Mouse (Mus musculus) cerebellum, adult 2 months (tissue): ENCODE measurements around the gene H3f3b. TPM values are rescaled to one million over a fixed set of nuclear protein-coding genes. Genes with fewer than 3 reads are reported as not detected.

Experiments
- DNase-seq, 2 experiments: peaks; one replicate each; pipeline ENCODE4 v3.0.0; 2021
- H3K27ac ChIP-seq: fragments of 200-500 bp; 2 replicates; pipeline ENCODE4 v1.5.1; 2012; ENCODE audit warnings: low read length, control low read depth, inconsistent platforms; ENCODE audit not compliant: insufficient read depth
- H3K27me3 ChIP-seq: fragments of 200-500 bp; 2 replicates; pipeline ENCODE4 v1.6.1; 2012; ENCODE audit warnings: inconsistent platforms, mild to moderate bottlenecking, low read length, moderate library complexity; ENCODE audit not compliant: control insufficient read depth, insufficient read depth
- H3K4me1 ChIP-seq: fragments of 200-500 bp; 2 replicates; pipeline ENCODE4 v1.6.1; 2011; ENCODE audit warnings: low read length; ENCODE audit not compliant: control insufficient read depth, insufficient read depth
- H3K4me3 ChIP-seq: fragments of 200-500 bp; replicated peaks from 2 replicates; pipeline ENCODE3; 2011; ENCODE audit warnings: mild to moderate bottlenecking, low read depth, low read length, control low read depth; ENCODE audit not compliant: insufficient read depth
- CTCF ChIP-seq: fragments of 200-500 bp; IDR thresholded peaks from 2 replicates; pipeline ENCODE4 v1.5.1; 2011; ENCODE audit warnings: low read depth, mild to moderate bottlenecking, control low read depth, low read length, moderate library complexity, borderline replicate concordance; ENCODE audit not compliant: insufficient read depth
- POLR2A ChIP-seq: fragments of 200-500 bp; IDR thresholded peaks from 2 replicates; pipeline ENCODE4 v1.6.1; 2011; ENCODE audit warnings: low read length, control low read depth, borderline replicate concordance; ENCODE audit not compliant: insufficient read depth
- WGBS: fragments of 180-500 bp; shearing (Covaris S2); methylation state at CpG from one replicate; pipeline ENCODE4 v1.1.7; 2018; 5-methylcytosine and 5-hydroxymethylcytosine counted together
- polyA plus RNA-seq: library from polyadenylated mRNA; depleted of rRNA; stranded (reverse); fragments of >200 nt; gene quantifications from 2 replicates; pipeline ENCODE4 v1.2.3, GENCODE M21; 2012

The H3f3b gene
- polyA plus RNA-seq, 1 experiment = 456 TPM

DNA sequence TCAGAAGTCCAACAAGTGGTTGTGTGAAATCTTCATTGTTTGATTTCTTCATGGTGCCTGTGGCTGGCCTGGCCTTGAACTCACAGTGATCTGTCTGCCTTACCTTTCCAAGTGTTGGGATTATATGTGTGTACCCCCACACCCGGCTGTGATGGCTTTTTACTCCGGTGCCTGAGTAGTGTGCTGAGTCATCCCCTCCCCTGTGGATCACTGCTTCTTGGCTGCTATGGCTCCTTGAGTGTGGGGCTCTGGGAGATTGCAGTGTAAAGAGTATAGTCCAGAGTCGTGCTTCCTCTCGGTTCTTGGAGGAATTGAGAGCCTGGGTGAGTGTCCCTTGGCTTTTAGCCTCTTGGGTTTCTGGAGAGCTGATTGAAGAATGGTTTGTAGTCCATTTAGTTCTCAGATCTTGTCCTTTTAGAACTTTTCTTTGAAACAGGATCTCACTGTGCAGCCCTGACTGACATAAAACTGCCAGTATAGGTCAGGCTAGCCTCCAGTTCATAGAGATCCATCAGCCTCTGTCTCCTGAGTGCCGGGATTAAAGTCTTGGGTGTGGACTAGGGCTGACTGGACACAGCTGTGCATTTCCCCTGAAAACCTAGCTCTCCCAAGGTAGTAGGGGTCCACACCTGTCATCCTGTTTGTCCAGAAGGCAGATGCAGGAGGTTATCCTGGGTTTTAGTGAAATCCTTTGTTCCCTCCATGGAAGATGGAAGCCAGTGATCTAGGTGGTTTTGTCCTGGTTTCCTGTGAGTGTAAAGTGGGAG lies 14.8 kb upstream of the H3f3b start:
- 78% methylated on average over 5 of the region's 5 CpGs for WGBS
- TF ChIP-seq CTCF = no peak
- TF ChIP-seq POLR2A = no peak

DNA sequence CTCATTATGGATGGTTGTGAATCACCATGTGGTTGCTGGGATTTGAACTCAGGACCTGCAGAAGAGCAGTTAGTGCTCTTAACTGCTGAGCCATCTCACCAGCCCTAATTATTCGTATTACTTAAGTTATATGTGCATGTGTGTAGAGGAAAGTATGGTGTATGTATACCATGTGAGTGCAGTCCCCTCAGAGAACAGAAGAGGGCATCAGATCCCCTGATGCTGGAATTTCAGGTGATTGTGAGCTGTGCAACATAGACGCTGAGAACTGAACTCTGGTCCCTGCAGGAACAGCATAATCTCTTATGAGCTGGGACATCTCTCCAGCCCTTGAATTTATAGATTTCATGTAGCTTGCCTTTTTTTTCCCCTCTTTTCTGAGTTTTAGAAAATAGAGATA lies 14.1 kb upstream of the H3f3b start:
- TF ChIP-seq POLR2A (no peak), CTCF (no peak)
- H3K4me3 ChIP-seq = no peak overlapping the region
- no peak for DNase-seq
- H3K4me1 ChIP-seq = peaks cover 11% of the 10 kb centered on the region
- no peak overlapping the region for H3K27ac ChIP-seq
- WGBS = 97% methylated on average over 2 of the region's 2 CpGs
- H3K27me3 ChIP-seq = no peaks in the 10 kb centered on the region

More for the DNA sequence above, 14.8 kb upstream of the H3f3b start:
- no peak for DNase-seq
- H3K27me3 ChIP-seq = no peaks in the 10 kb centered on the region
- H3K4me3 ChIP-seq = no peak overlapping the region
- no peak overlapping the region for H3K27ac ChIP-seq
- H3K4me1 ChIP-seq = peaks cover 11% of the 10 kb centered on the region

DNA sequence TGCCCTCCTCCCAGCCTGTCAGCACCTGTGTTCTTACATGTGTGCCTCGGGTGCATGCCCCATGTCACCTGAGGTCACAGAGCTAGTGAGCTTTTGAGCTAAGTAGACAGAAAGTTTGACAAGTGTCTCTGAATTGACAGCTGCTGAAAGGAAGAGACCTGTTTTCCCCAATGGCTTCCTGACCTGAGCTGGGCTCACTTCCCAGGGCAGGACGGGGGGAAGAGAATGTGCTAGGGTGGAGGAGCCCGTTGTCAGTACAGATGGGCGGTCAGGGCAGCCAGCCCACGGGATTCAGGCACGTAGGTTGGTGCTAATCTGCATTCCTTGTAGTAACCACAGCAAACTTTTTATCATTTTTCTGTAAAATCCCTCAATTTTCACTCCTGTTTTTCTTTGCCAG lies 12.8 kb upstream of the H3f3b start:
- H3K27me3 ChIP-seq = no peaks in the 10 kb centered on the region
- peaks cover 11% of the 10 kb centered on the region for H3K4me1 ChIP-seq
- no peak for TF ChIP-seq POLR2A
- H3K27ac ChIP-seq = no peak overlapping the region
- 18% methylated on average over 6 of the region's 6 CpGs for WGBS
- no peak overlapping the region for H3K4me3 ChIP-seq
- peak; percentile 51 to 60 for DNase-seq

DNA sequence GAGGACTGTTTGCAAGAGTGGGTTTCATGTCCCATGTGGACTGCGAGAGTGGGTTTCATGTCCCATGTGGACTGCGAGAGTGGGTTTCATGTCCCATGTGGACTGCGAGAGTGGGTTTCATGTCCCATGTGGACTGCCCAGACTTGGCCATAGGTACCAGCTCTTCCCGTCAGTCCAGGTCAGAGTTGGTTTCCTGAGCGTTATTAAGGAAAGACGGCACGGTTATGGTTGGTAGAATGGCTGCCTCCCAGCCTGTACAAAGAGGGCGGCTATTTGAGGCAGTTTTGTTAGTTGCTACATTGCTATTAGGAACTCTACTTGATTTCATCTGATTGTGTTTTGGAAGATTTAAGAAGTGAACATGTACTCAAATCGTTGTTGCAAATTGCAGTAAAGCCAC lies 10.1 kb upstream of the H3f3b start:
- 89% methylated on average over 9 of the region's 9 CpGs for WGBS

DNA sequence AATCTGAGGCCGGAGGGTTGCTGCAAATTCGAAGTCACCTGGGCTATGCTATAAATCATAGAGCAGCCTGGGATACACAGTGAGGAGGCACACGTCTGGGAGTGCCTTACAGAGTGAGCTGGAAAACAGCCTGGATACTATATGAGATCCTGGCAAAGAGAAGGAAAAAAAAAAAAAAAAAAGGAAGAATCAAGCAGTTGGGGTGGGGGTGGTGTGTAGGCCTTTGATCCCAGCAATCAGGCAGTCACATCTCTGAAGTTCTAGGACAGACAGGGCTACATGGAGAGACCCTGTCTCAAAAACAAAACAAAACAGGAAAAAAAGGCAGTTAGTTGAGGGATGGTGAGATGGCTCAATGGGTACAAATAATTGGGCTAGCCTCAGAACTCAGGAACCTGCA lies 8.9 kb upstream of the H3f3b start:
- Histone ChIP-seq H3K27ac (no peak overlapping the region), H3K27me3 (no peaks in the 10 kb centered on the region), H3K4me1 (peaks cover 21% of the 10 kb centered on the region), H3K4me3 (no peak overlapping the region)
- no peak for TF ChIP-seq POLR2A
- TF ChIP-seq CTCF = no peak
- DNase-seq = no peak
- WGBS = 73% methylated on average over 3 of the region's 3 CpGs

More for the DNA sequence above, 10.1 kb upstream of the H3f3b start:
- H3K4me3 ChIP-seq = no peak overlapping the region
- no peak overlapping the region for H3K27ac ChIP-seq
- H3K27me3 ChIP-seq = no peaks in the 10 kb centered on the region
- peaks cover 18% of the 10 kb centered on the region for H3K4me1 ChIP-seq
- no peak for DNase-seq
- TF ChIP-seq CTCF (no peak), POLR2A (no peak)

DNA sequence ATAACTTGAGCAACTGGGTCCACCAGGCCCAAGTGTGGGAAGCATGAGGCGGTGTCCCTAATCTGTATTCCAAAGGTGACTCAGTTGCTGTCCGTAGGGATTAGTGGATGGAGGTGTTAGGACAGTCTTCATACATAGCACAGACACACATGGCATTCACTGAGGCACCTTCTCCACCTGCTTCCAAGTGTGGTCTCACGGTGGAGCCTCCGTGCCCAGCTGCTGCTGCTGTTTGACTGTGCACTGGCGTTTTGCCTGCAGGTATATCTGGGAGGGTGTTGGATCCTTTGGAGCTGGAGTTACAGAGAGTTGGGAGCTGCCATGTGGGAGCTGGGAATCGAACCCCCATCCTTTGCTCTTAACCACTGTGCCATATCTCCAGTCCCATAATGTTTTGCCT lies 6.8 kb upstream of the H3f3b start:
- no peak overlapping the region for H3K4me3 ChIP-seq
- no peak overlapping the region for H3K27ac ChIP-seq
- H3K27me3 ChIP-seq = no peaks in the 10 kb centered on the region
- no peak for TF ChIP-seq CTCF
- TF ChIP-seq POLR2A = no peak
- DNase-seq = no peak
- peaks cover 19% of the 10 kb centered on the region for H3K4me1 ChIP-seq
- WGBS = 93% methylated on average over 6 of the region's 6 CpGs

DNA sequence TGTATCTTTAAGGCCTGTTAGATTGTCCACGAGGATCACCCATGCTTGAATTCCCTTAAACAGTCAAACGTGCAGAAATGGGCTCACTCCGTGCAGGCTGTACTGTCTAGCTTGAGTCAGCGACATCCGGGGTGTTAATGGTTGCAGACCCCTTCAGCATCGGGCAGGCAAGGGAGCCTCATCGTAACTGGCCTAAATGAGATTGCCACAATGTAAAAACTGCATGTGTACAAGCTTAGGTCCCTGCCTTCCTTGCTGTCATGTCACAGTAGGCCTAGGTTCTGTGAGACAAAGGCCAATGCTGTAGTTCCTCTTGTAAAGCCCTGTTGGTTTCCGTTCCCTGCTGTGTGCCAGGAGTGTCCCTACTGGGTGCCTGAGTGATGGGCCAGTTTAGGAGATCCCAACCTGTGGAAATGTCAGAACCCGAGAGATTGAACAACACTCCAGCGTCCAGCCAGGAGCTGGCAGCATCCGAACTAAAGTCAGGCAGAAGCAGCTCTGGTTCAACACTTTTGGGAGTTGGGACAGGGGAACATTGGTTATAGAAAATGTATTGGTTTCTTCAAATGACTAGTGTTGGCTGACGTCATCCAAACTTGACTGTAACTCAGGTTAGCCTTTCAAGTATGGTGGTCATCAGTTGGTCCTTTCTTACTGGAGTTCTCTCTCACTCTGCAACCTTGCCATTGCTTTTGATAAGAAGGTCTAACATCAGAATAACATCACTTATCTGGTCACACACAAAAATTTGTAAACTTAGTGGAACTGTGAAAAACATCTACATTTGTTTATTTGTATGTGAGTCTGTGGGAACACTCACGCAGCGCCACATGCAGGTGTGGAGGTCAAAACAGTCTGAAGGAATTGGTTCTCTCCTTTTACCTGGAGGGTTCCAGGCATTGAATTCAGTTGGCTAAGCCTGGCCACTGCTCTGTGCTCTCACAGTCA lies 3.4 kb upstream of the H3f3b start:
- Histone ChIP-seq H3K27ac (peak overlapping the region; percentile 99), H3K4me3 (peak overlapping the region; percentile 82), H3K27me3 (no peaks in the 10 kb centered on the region), H3K4me1 (peaks cover 19% of the 10 kb centered on the region)
- no peak for TF ChIP-seq CTCF
- no peak for TF ChIP-seq POLR2A
- DNase-seq = no peak
- 20% methylated on average over 14 of the region's 14 CpGs for WGBS
